Mouse (Mus musculus) heart, embryonic 11.5 days (tissue): ENCODE results near the gene Satb1. TPM values are rescaled to one million over a fixed set of nuclear protein-coding genes. Genes with fewer than 3 reads are reported as not detected.

Experiments used
- ATAC-seq: fragments of 200-750 bp; cut with Nextera tagmentation; replicated peaks from 2 replicates; pipeline ENCODE4 v1.8.0; 2017; ENCODE audit warnings: moderate library complexity; ENCODE audit not compliant: insufficient number of reproducible peaks, low FRiP score, low TSS enrichment
- H3K27ac ChIP-seq: fragments of 300-500 bp; sonication (generic); 2 replicates; pipeline ENCODE4 v1.5.1; 2014; ENCODE audit warnings: mild to moderate bottlenecking, low read depth, low read length
- H3K27me3 ChIP-seq: fragments of 300-500 bp; sonication (generic); 2 replicates; pipeline ENCODE4 v1.6.1; 2014; ENCODE audit warnings: mild to moderate bottlenecking, low read length, mixed read lengths; ENCODE audit not compliant: control insufficient read depth, insufficient read depth
- H3K36me3 ChIP-seq: fragments of 300-500 bp; sonication (generic); 2 replicates; pipeline ENCODE4 v1.6.1; 2014; ENCODE audit warnings: mild to moderate bottlenecking, low read length, moderate library complexity, mixed read lengths; ENCODE audit not compliant: control insufficient read depth, insufficient read depth
- H3K4me1 ChIP-seq: fragments of 300-500 bp; sonication (generic); 2 replicates; pipeline ENCODE4 v1.6.1; 2014; ENCODE audit warnings: low read length; ENCODE audit not compliant: control insufficient read depth, insufficient read depth
- H3K4me2 ChIP-seq: fragments of 300-500 bp; sonication (generic); 2 replicates; pipeline ENCODE4 v1.6.1; 2014; ENCODE audit warnings: mild to moderate bottlenecking, moderate library complexity
- H3K4me3 ChIP-seq: fragments of 300-500 bp; sonication (generic); 2 replicates; pipeline ENCODE4 v1.5.1; 2014; ENCODE audit warnings: low read depth, low read length
- H3K9ac ChIP-seq: fragments of 300-500 bp; sonication (generic); 2 replicates; pipeline ENCODE4 v1.6.1; 2014; ENCODE audit warnings: mild to moderate bottlenecking, low read depth, low read length, moderate library complexity
- H3K9me3 ChIP-seq: fragments of 300-500 bp; sonication (generic); replicated peaks from 2 replicates; pipeline ENCODE4 v1.6.1; 2016; ENCODE audit warnings: low read length; ENCODE audit not compliant: control insufficient read depth
- WGBS: fragments of 180-500 bp; shearing (Covaris S2); extraction: QIAGEN DNeasy Blood & Tissue Kit; methylation state at CpG from one replicate; pipeline ENCODE4 v1.1.7; 2014; ENCODE audit not compliant: insufficient replicate concordance; 5-methylcytosine and 5-hydroxymethylcytosine counted together
- polyA plus RNA-seq: library from polyadenylated mRNA; unstranded; fragments of >200 nt; fragmentation: Nextera tagmentation; extraction: Ambion mirVana; gene quantifications from 2 replicates; pipeline ENCODE4 v1.2.1, GENCODE M21; 2014

Satb1 gene
- polyA plus RNA-seq: 10.2 and 10.7 TPM in 2 replicates

- Histone ChIP-seq H3K9me3 (no peaks in the 10 kb centered on the region), H3K36me3 (no peaks in the 10 kb centered on the region), H3K27ac (no peak within 1 kb of the TSS), H3K4me1 (peaks cover 12% of the 10 kb centered on the region; the same call in 1 of the 2 replicates), H3K4me2 (peak within 1 kb of the TSS; percentile 100), H3K4me3 (peak within 1 kb of the TSS; percentile 77), H3K27me3 (peaks cover 53% of the 10 kb centered on the region), H3K9ac (peak within 1 kb of the TSS; percentile 59; the same call in 1 of the 2 replicates)
- 0% methylated on average over 28 of the region's 52 CpGs for WGBS
- ATAC-seq: peak; percentile 81
These were observed at the start of gene Satb1 for GRCm38 (mm10) chr17:51832900-51833577. Gene Satb1, minus strand, starts transcription at chr17:51833290.

GRCm38 (mm10) chr17:51882566-51882965 lies 49.5 kb upstream of the Satb1 start:
- 95% methylated on average over 7 of the region's 12 CpGs for WGBS
- Histone ChIP-seq H3K36me3 (no peaks in the 10 kb centered on the region), H3K4me3 (no peak overlapping the region), H3K4me1 (0 out of 2 replicates have a peak, but pooled peaks cover 4% of the 10 kb centered on the region), H3K9me3 (no peaks in the 10 kb centered on the region), H3K9ac (no peak overlapping the region), H3K27me3 (no peaks in the 10 kb centered on the region), H3K27ac (no peak overlapping the region), H3K4me2 (no peak overlapping the region)
- no peak for ATAC-seq

GRCm38 (mm10) chr17:51880895-51881622 lies 48.0 kb upstream of the Satb1 start:
- 79% methylated on average over 8 of the region's 8 CpGs for WGBS
- Histone ChIP-seq H3K9me3 (no peaks in the 10 kb centered on the region), H3K4me3 (no peak overlapping the region), H3K27me3 (no peaks in the 10 kb centered on the region), H3K36me3 (no peaks in the 10 kb centered on the region), H3K9ac (no peak overlapping the region), H3K4me1 (0 out of 2 replicates have a peak, but pooled peaks cover 4% of the 10 kb centered on the region), H3K4me2 (no peak overlapping the region), H3K27ac (no peak overlapping the region)
- no peak for ATAC-seq

GRCm38 (mm10) chr17:51880221-51880620 lies 47.1 kb upstream of the Satb1 start:
- 59% methylated on average over 9 of the region's 9 CpGs for WGBS
- Histone ChIP-seq H3K27me3 (no peaks in the 10 kb centered on the region), H3K9me3 (no peaks in the 10 kb centered on the region), H3K9ac (no peak overlapping the region), H3K4me1 (0 out of 2 replicates have a peak, but pooled peaks cover 4% of the 10 kb centered on the region), H3K36me3 (no peaks in the 10 kb centered on the region), H3K27ac (no peak overlapping the region), H3K4me2 (no peak overlapping the region), H3K4me3 (no peak overlapping the region)
- no peak for ATAC-seq

- H3K4me3 ChIP-seq: no peak overlapping the region
- no peaks in the 10 kb centered on the region for H3K9me3 ChIP-seq
- WGBS: 81% methylated on average over 5 of the region's 5 CpGs
- H3K36me3 ChIP-seq: no peaks in the 10 kb centered on the region
- no peak for ATAC-seq
- H3K4me2 ChIP-seq: no peak overlapping the region
- no peak overlapping the region for H3K27ac ChIP-seq
- 0 out of 2 replicates have a peak, but pooled peaks cover 4% of the 10 kb centered on the region for H3K4me1 ChIP-seq
- H3K9ac ChIP-seq: no peak overlapping the region
- H3K27me3 ChIP-seq: no peaks in the 10 kb centered on the region
These were observed 46.6 kb upstream of the Satb1 start for GRCm38 (mm10) chr17:51879736-51880135.

GRCm38 (mm10) chr17:51879171-51879570 lies 46.1 kb upstream of the Satb1 start:
- ATAC-seq: no peak
- H3K27me3 ChIP-seq: no peaks in the 10 kb centered on the region
- 0 out of 2 replicates have a peak, but pooled peaks cover 4% of the 10 kb centered on the region for H3K4me1 ChIP-seq
- WGBS: 28% methylated on average over 2 of the region's 2 CpGs
- no peak overlapping the region for H3K4me2 ChIP-seq
- H3K27ac ChIP-seq: no peak overlapping the region
- no peak overlapping the region for H3K9ac ChIP-seq
- H3K4me3 ChIP-seq: no peak overlapping the region
- H3K9me3 ChIP-seq: no peaks in the 10 kb centered on the region
- H3K36me3 ChIP-seq: no peaks in the 10 kb centered on the region

GRCm38 (mm10) chr17:51876471-51876870 lies 43.4 kb upstream of the Satb1 start:
- Histone ChIP-seq H3K27me3 (no peaks in the 10 kb centered on the region), H3K36me3 (no peaks in the 10 kb centered on the region), H3K27ac (no peak overlapping the region), H3K4me1 (0 out of 2 replicates have a peak, but pooled peaks cover 4% of the 10 kb centered on the region), H3K9me3 (no peaks in the 10 kb centered on the region), H3K9ac (no peak overlapping the region), H3K4me3 (no peak overlapping the region), H3K4me2 (no peak overlapping the region)
- no peak for ATAC-seq
- 90% methylated on average over 5 of the region's 5 CpGs for WGBS

- Histone ChIP-seq H3K9ac (no peak overlapping the region), H3K27ac (no peak overlapping the region), H3K4me1 (no peaks in the 10 kb centered on the region), H3K27me3 (no peaks in the 10 kb centered on the region), H3K4me3 (no peak overlapping the region), H3K36me3 (no peaks in the 10 kb centered on the region), H3K9me3 (no peaks in the 10 kb centered on the region), H3K4me2 (no peak overlapping the region)
- WGBS: 73% methylated on average over 4 of the region's 4 CpGs
- no peak for ATAC-seq
These were observed 24.5 kb upstream of the Satb1 start for GRCm38 (mm10) chr17:51857616-51858015.
